ENCODE assay signal across 28 mouse cellular contexts in genomic region chr16:23112861-23113435, GRCm38 (mm10). TPM values are rescaled to one million over a fixed set of nuclear protein-coding genes. Genes with fewer than 3 reads are reported as not detected.
DNase-seq lines count a peak whose midpoint lies in the region; ATAC-seq and TF ChIP-seq lines count a peak whose summit lies in the region.
"Had no signal": no experiment of that assay in that cellular context is flagged by ENCODE, and none has a peak within 500 bp of the region (broad histone marks: within the 10 kb centered on the region; RNA-seq: fewer than 3 reads in every experiment).

No protein-coding gene starts in this region.

- 0 out of 2 replicates have a peak overlapping the region, but pooled peaks have one; percentile 16 for H3K4me2 ChIP-seq in heart, embryonic 13.5 days
- no peak overlapping the region for H3K4me2 ChIP-seq in midbrain, embryonic 11.5 days
- H3K4me2 ChIP-seq in midbrain, embryonic 15.5 days = no peak overlapping the region
- H3K4me2 ChIP-seq: forebrain, embryonic 15.5 days; heart, embryonic 11.5 days had no signal

- no peak for TF ChIP-seq CTCF in ES-Bruce4 (IDR thresholded peaks at IDR 0.05; ENCODE audit: low read depth, low read length)

- no peak for ATAC-seq in heart, embryonic 13.5 days (ENCODE audit: extremely low read depth, insufficient number of reproducible peaks, low FRiP score, low TSS enrichment)
- ATAC-seq in midbrain, embryonic 11.5 days (ENCODE audit: low FRiP score) = no peak
- ATAC-seq in midbrain, embryonic 15.5 days (replicated peaks) = no peak
- ATAC-seq in cerebellum, adult (ENCODE audit: insufficient number of reproducible peaks, low FRiP score, low TSS enrichment) = no peak
- ATAC-seq: forebrain, embryonic 15.5 days; hindbrain, postnatal 0 days had no signal

- no peaks in the 10 kb centered on the region for H3K9me3 ChIP-seq in heart, embryonic 13.5 days
- H3K9me3 ChIP-seq in midbrain, embryonic 11.5 days (ENCODE audit: control insufficient read depth, low read length) = no peaks in the 10 kb centered on the region
- no peaks in the 10 kb centered on the region for H3K9me3 ChIP-seq in midbrain, embryonic 15.5 days
- H3K9me3 ChIP-seq in ES-Bruce4 (replicated peaks; ENCODE audit: control insufficient read depth, insufficient read depth, low read length, poor library complexity, severe bottlenecking) = no peaks in the 10 kb centered on the region
- H3K9me3 ChIP-seq: forebrain, embryonic 15.5 days had no signal

- H3K9ac ChIP-seq in heart, embryonic 13.5 days = 0 out of 2 replicates have a peak overlapping the region, but pooled peaks have one; percentile 56
- H3K9ac ChIP-seq in midbrain, embryonic 11.5 days (ENCODE audit: low read length) = no peak overlapping the region
- H3K9ac ChIP-seq in midbrain, embryonic 15.5 days = no peak overlapping the region
- H3K9ac ChIP-seq in ES-Bruce4 (ENCODE audit: low read depth, poor library complexity, severe bottlenecking) = peak overlapping the region; percentile 96; the same call in 1 of the 2 replicates
- H3K9ac ChIP-seq: forebrain, embryonic 15.5 days had no signal

- peaks cover 89% of the 10 kb centered on the region for H3K36me3 ChIP-seq in heart, embryonic 13.5 days
- peaks cover 31% of the 10 kb centered on the region for H3K36me3 ChIP-seq in midbrain, embryonic 11.5 days (ENCODE audit: control insufficient read depth, insufficient read depth, low read length)
- peaks cover 52% of the 10 kb centered on the region for H3K36me3 ChIP-seq in midbrain, embryonic 15.5 days (replicated peaks)
- H3K36me3 ChIP-seq in ES-Bruce4 (ENCODE audit: control insufficient read depth, insufficient read depth, low read length, poor library complexity, severe bottlenecking) = peaks cover 88% of the 10 kb centered on the region

- DNase-seq in heart, adult 9 months (ENCODE audit: low spot score in 2 of 2) = no peak
- DNase-seq in midbrain, embryonic 11.5 days (ENCODE audit: low spot score, missing footprints) = peak; percentile 91
- peak; percentile 34 for DNase-seq in induced T-regulatory cell, adult 2 months (ENCODE audit: low read depth)
- no peak for DNase-seq in embryo, embryonic 11 days
- DNase-seq: B cell, adult 2 months; cerebellum, adult 11-12 months; cerebellum, postnatal 14 days; heart, postnatal 10 days; kidney, adult 18-20 months; kidney, postnatal 14 days; lung, adult 18-20 months; lung, postnatal 14 days; midbrain, embryonic 14.5 days; thymus, adult 18-20 months; thymus, postnatal 4 days had no signal

- 37% methylated on average over 9 of the region's 9 CpGs for WGBS in heart, embryonic 13.5 days
- 60% methylated on average over 9 of the region's 9 CpGs for WGBS in midbrain, embryonic 11.5 days
- 52% methylated on average over 9 of the region's 9 CpGs for WGBS in midbrain, embryonic 15.5 days

- peaks cover 40% of the 10 kb centered on the region for H3K4me1 ChIP-seq in heart, embryonic 13.5 days
- peaks cover 18% of the 10 kb centered on the region for H3K4me1 ChIP-seq in midbrain, embryonic 11.5 days (ENCODE audit: control insufficient read depth, insufficient read depth, low read length)
- H3K4me1 ChIP-seq in midbrain, embryonic 15.5 days = peaks cover 45% of the 10 kb centered on the region
- no peaks in the 10 kb centered on the region for H3K4me1 ChIP-seq in ES-Bruce4 (ENCODE audit: control insufficient read depth, insufficient read depth, low read length)

- no peak overlapping the region for H3K27ac ChIP-seq in heart, embryonic 13.5 days (replicated peaks)
- no peak overlapping the region for H3K27ac ChIP-seq in midbrain, embryonic 11.5 days (ENCODE audit: low read depth, low read length)
- no peak overlapping the region for H3K27ac ChIP-seq in midbrain, embryonic 15.5 days
- peak overlapping the region; percentile 76 for H3K27ac ChIP-seq in ES-Bruce4 (ENCODE audit: insufficient read depth, low read length)
- H3K27ac ChIP-seq: forebrain, embryonic 15.5 days; hindbrain, postnatal 0 days; layer of hippocampus, adult 2 months had no signal

- no peaks in the 10 kb centered on the region for H3K27me3 ChIP-seq in heart, embryonic 13.5 days (replicated peaks)
- H3K27me3 ChIP-seq in midbrain, embryonic 11.5 days (ENCODE audit: control insufficient read depth, insufficient read depth, low read length) = no peaks in the 10 kb centered on the region
- no peaks in the 10 kb centered on the region for H3K27me3 ChIP-seq in midbrain, embryonic 15.5 days (replicated peaks)
- no peaks in the 10 kb centered on the region for H3K27me3 ChIP-seq in ES-Bruce4 (ENCODE audit: control insufficient read depth, insufficient read depth, low read length, poor library complexity, severe bottlenecking)
- H3K27me3 ChIP-seq: forebrain, embryonic 15.5 days had no signal

- TF ChIP-seq POLR2A in ES-Bruce4 (IDR thresholded peaks at IDR 0.05; ENCODE audit: insufficient read depth, low read length) = no peak

- no peak overlapping the region for H3K4me3 ChIP-seq in heart, embryonic 13.5 days
- no peak overlapping the region for H3K4me3 ChIP-seq in midbrain, embryonic 11.5 days (ENCODE audit: low read depth, low read length)
- H3K4me3 ChIP-seq in midbrain, embryonic 15.5 days = no peak overlapping the region
- H3K4me3 ChIP-seq in ES-Bruce4 (ENCODE audit: low read depth, low read length) = no peak overlapping the region
- H3K4me3 ChIP-seq: forebrain, embryonic 15.5 days had no signal

- no peak for TF ChIP-seq EP300 in ES-Bruce4 (IDR thresholded peaks at IDR 0.05; ENCODE audit: insufficient read depth, low read depth, low read length)

RNA-seq across cellular contexts. Expression of gene Eif4a2, which starts 5.7 kb away (rescaled TPM):
- 147 and 163 TPM in 2 replicates for polyA plus RNA-seq in heart, embryonic 13.5 days (2015; fragmentation: Nextera tagmentation; extraction: Ambion mirVana)
- polyA plus RNA-seq in midbrain, embryonic 11.5 days (2014; fragmentation: Nextera tagmentation; extraction: Ambion mirVana) = 210 and 232 TPM in 2 replicates
- 323 and 336 TPM in 2 replicates for polyA plus RNA-seq in midbrain, embryonic 15.5 days (2015; fragmentation: Nextera tagmentation; extraction: Ambion mirVana)
- 967 and 1,069 TPM in 2 replicates for polyA plus RNA-seq in ES-Bruce4 (2011; ENCODE audit: insufficient read depth, insufficient read length, low read depth, missing spikeins)

RNA-seq across cellular contexts. Expression of gene Rfc4, which starts 14.6 kb away (rescaled TPM):
- 93.0 and 96.8 TPM in 2 replicates for polyA plus RNA-seq in heart, embryonic 13.5 days (2015; fragmentation: Nextera tagmentation; extraction: Ambion mirVana)
- polyA plus RNA-seq in midbrain, embryonic 11.5 days (2014; fragmentation: Nextera tagmentation; extraction: Ambion mirVana) = 237 and 249 TPM in 2 replicates
- polyA plus RNA-seq in midbrain, embryonic 15.5 days (2015; fragmentation: Nextera tagmentation; extraction: Ambion mirVana) = 41.7 and 42.1 TPM in 2 replicates
- polyA plus RNA-seq in ES-Bruce4 (2011; ENCODE audit: insufficient read depth, insufficient read length, low read depth, missing spikeins) = 71.2 and 73.8 TPM in 2 replicates
- polyA plus RNA-seq: liver, adult 2 months had no signal

RNA-seq across cellular contexts. Expression of gene Adipoq, which starts 33.4 kb away (rescaled TPM):
- 0.15 TPM in 1 of 2 replicates, not detected in the other for polyA plus RNA-seq in heart, embryonic 13.5 days (2015; fragmentation: Nextera tagmentation; extraction: Ambion mirVana)
- polyA plus RNA-seq in midbrain, embryonic 11.5 days (2014; fragmentation: Nextera tagmentation; extraction: Ambion mirVana) = 0.22 TPM in 1 of 2 replicates, not detected in the other
- not detected in 2 replicates for polyA plus RNA-seq in midbrain, embryonic 15.5 days (2015; fragmentation: Nextera tagmentation; extraction: Ambion mirVana)
- not detected in 2 replicates for polyA plus RNA-seq in ES-Bruce4 (2011; ENCODE audit: insufficient read depth, insufficient read length, low read depth, missing spikeins)
- polyA plus RNA-seq: forebrain, embryonic 15.5 days; hindbrain, embryonic 11.5 days; hindbrain, postnatal 0 days; limb, embryonic 11.5 days; liver, adult 2 months; midbrain, embryonic 14.5 days; stomach, embryonic 16.5 days had no signal

RNA-seq across cellular contexts. Expression of gene Kng1, which starts 55.3 kb away (rescaled TPM):
- polyA plus RNA-seq in heart, embryonic 13.5 days (2015; fragmentation: Nextera tagmentation; extraction: Ambion mirVana) = 0.94 and 8.3 TPM in 2 replicates
- polyA plus RNA-seq in midbrain, embryonic 11.5 days (2014; fragmentation: Nextera tagmentation; extraction: Ambion mirVana) = not detected in 2 replicates
- 0.55 TPM in 1 of 2 replicates, not detected in the other for polyA plus RNA-seq in midbrain, embryonic 15.5 days (2015; fragmentation: Nextera tagmentation; extraction: Ambion mirVana)
- 1.1 TPM in 1 of 2 replicates, not detected in the other for polyA plus RNA-seq in ES-Bruce4 (2011; ENCODE audit: insufficient read depth, insufficient read length, low read depth, missing spikeins)
- polyA plus RNA-seq: forebrain, embryonic 15.5 days; hindbrain, embryonic 11.5 days; midbrain, embryonic 14.5 days; small intestine, adult 2 months had no signal

Comparison
In these comparisons a context has a peak if more than half of its experiments do, and no peak if none do; other contexts are left out.
1. H3K9ac ChIP-seq: peak in heart, embryonic 13.5 days (single experiment) and ES-Bruce4 (single experiment); none in midbrain, embryonic 11.5 days (single experiment) and midbrain, embryonic 15.5 days (single experiment).
2. DNase-seq: peak in midbrain, embryonic 11.5 days (single experiment) and induced T-regulatory cell, adult 2 months (single experiment); none in heart, adult 9 months (0 of 2) and embryo, embryonic 11 days (single experiment).